Mouse (Mus musculus): ENCODE results near the gene Pex16. TPM values are rescaled to one million over a fixed set of nuclear protein-coding genes. Genes with fewer than 3 reads are reported as not detected.

The Pex16 gene
- polyA plus RNA-seq, 1 experiment = 21.0 TPM

DNA sequence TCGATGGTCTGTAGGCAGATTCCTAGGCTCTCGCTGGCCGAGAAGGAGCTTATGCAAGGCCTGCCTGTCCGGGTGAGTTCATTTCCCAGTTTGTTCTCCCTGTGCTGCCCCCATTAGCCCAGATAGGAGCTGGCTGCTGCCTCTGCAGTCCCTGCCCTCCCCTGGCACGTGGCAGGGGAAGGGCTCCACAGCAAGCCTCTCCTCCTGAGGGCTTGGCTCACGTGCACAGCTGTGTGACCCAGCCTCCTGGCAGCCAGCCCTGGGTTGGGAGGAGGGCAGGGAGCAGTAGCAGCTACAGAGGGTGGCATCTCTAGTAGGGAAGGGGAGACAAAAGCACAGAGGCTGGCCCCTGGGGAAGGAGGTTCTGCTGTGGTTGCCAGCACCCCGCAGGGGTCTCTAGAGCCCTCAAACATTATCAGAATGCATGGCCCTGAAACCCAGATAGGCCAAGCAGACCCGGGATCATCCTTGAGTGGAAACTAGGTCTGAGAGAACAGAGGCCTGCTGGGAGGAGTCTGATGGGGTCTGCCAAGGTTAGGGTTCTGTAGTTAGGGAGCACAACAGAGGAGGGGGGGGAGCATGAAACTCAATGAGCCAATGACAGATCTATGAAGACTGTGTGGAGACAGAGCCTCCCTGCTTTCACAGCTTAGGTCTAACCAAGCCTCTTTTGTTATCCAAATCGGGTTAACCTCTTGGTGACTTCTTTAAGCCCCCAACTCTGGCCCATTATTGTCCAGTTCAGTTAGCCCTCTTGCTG lies 49.4 kb downstream of the Pex16 start:
- Histone ChIP-seq H3K27me3 (ENCODE audit: control insufficient read depth, insufficient read depth, insufficient read length) (no peaks in the 10 kb centered on the region), H3K79me2 (ENCODE audit: control insufficient read depth, insufficient read depth) (no peaks in the 10 kb centered on the region), H3K4me3 (ENCODE audit: insufficient read depth, poor library complexity, severe bottlenecking) (no peak overlapping the region), H3K36me3 (ENCODE audit: control insufficient read depth, insufficient read depth) (peaks cover 20% of the 10 kb centered on the region), H3ac (ENCODE audit: control insufficient read depth, insufficient read length, low read depth) (no peak overlapping the region), H3K79me3 (ENCODE audit: low read depth) (no peaks in the 10 kb centered on the region)
- TF ChIP-seq MAX (IDR thresholded peaks at IDR 0.05) (no peak), MYOG (IDR thresholded peaks at IDR 0.05; ENCODE audit: control insufficient read depth, extremely low read depth, insufficient read length) (no peak), CEBPB (IDR thresholded peaks at IDR 0.05; ENCODE audit: low read depth) (no peak), MYOD1 (IDR thresholded peaks at IDR 0.05; ENCODE audit: control insufficient read depth, insufficient read length, low read depth) (no peak), USF1 (IDR thresholded peaks at IDR 0.05; ENCODE audit: low read depth) (no peak), CTCF (IDR thresholded peaks at IDR 0.05; ENCODE audit: control insufficient read depth, insufficient read depth, insufficient read length) (no peak), FOSL1 (IDR thresholded peaks at IDR 0.05; ENCODE audit: insufficient read depth, low read length, poor library complexity, severe bottlenecking) (no peak)

DNA sequence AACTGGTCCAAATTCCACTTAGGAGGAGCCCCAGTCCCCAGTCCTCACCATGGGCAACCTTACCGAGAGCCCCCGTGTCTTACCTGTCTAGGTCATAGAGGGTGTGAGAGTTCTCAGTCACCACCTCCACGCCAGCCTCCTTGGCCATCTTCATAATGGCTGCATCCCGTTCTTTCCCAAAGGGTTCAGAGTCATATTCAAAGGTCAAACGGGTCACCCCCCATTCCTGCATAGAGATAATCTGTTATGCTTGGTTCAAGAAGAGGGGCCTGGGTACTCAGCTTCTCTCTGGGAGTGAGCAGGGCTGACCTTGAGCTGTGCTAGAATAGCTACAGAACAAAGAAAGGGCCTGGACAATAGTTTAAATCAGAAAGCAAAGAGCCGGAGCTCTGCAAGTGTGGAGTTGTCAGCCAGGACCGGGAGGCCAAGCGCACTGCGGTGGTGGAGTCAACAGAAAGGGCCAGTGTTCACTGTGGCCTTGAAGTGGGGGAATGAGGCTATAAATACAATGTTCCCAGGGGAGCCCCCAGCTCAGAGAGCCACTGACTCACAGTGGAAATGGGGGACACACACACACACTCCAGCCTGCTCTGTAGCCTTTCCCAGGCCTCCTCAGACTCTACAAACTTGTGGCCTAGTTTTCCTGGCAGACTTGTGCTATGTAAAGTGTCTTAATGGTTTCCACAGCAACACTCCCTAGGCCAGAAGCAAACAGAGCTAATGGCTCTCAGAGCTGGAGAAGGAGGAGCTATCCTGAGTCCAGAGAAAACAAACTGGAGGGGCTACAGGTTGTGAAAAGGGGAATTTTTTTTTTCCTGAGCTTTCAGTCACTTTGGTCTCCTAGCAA lies 50.2 kb downstream of the Pex16 start:
- TF ChIP-seq CEBPB (IDR thresholded peaks at IDR 0.05; ENCODE audit: low read depth) = no peak
- TF ChIP-seq USF1 (IDR thresholded peaks at IDR 0.05; ENCODE audit: low read depth) = no peak
- no peak for TF ChIP-seq FOSL1 (IDR thresholded peaks at IDR 0.05; ENCODE audit: insufficient read depth, low read length, poor library complexity, severe bottlenecking)
- TF ChIP-seq MYOD1 (IDR thresholded peaks at IDR 0.05; ENCODE audit: control insufficient read depth, insufficient read length, low read depth) = no peak
- no peak for TF ChIP-seq MAX (IDR thresholded peaks at IDR 0.05)
- no peak for TF ChIP-seq CTCF (IDR thresholded peaks at IDR 0.05; ENCODE audit: control insufficient read depth, insufficient read depth, insufficient read length)
- H3K27me3 ChIP-seq (ENCODE audit: control insufficient read depth, insufficient read depth, insufficient read length) = no peaks in the 10 kb centered on the region
- H3K4me3 ChIP-seq (ENCODE audit: insufficient read depth, poor library complexity, severe bottlenecking) = no peak overlapping the region
- H3ac ChIP-seq (ENCODE audit: control insufficient read depth, insufficient read length, low read depth) = no peak overlapping the region
- peaks cover 20% of the 10 kb centered on the region for H3K36me3 ChIP-seq (ENCODE audit: control insufficient read depth, insufficient read depth)
- no peaks in the 10 kb centered on the region for H3K79me2 ChIP-seq (ENCODE audit: control insufficient read depth, insufficient read depth)
- H3K79me3 ChIP-seq (ENCODE audit: low read depth) = no peaks in the 10 kb centered on the region

DNA sequence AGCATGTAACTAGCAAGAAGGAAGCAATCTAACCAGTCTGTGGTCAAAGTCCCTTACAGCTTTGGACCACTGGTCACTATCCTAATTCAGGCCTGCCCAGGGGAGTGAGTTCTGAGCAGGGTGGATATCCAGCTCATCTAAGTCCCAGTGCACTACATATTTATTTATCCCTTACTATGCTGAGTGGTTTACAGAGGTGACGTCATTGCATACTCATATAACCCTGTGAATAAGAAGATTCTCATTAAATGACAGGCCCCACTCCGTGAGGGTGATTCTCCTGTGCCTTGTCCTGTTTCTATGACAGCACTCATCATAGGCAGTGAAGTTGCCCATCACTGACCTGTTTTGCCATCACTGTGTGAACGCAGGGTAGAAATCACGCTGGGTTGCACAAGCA lies 50.9 kb downstream of the Pex16 start:
- Histone ChIP-seq H3ac (ENCODE audit: control insufficient read depth, insufficient read length, low read depth) (no peak overlapping the region), H3K36me3 (ENCODE audit: control insufficient read depth, insufficient read depth) (peaks cover 20% of the 10 kb centered on the region), H3K4me3 (ENCODE audit: insufficient read depth, poor library complexity, severe bottlenecking) (no peak overlapping the region), H3K27me3 (ENCODE audit: control insufficient read depth, insufficient read depth, insufficient read length) (no peaks in the 10 kb centered on the region), H3K79me2 (ENCODE audit: control insufficient read depth, insufficient read depth) (no peaks in the 10 kb centered on the region), H3K79me3 (ENCODE audit: low read depth) (no peaks in the 10 kb centered on the region)
- TF ChIP-seq MYOG (IDR thresholded peaks at IDR 0.05; ENCODE audit: control insufficient read depth, extremely low read depth, insufficient read length) = no peak
- TF ChIP-seq FOSL1 (IDR thresholded peaks at IDR 0.05; ENCODE audit: insufficient read depth, low read length, poor library complexity, severe bottlenecking) = no peak
- TF ChIP-seq MAX (IDR thresholded peaks at IDR 0.05) = no peak
- no peak for TF ChIP-seq CTCF (IDR thresholded peaks at IDR 0.05; ENCODE audit: control insufficient read depth, insufficient read depth, insufficient read length)
- TF ChIP-seq MYOD1 (IDR thresholded peaks at IDR 0.05; ENCODE audit: control insufficient read depth, insufficient read length, low read depth) = no peak
- TF ChIP-seq USF1 (IDR thresholded peaks at IDR 0.05; ENCODE audit: low read depth) = no peak
- TF ChIP-seq CEBPB (IDR thresholded peaks at IDR 0.05; ENCODE audit: low read depth) = no peak

DNA sequence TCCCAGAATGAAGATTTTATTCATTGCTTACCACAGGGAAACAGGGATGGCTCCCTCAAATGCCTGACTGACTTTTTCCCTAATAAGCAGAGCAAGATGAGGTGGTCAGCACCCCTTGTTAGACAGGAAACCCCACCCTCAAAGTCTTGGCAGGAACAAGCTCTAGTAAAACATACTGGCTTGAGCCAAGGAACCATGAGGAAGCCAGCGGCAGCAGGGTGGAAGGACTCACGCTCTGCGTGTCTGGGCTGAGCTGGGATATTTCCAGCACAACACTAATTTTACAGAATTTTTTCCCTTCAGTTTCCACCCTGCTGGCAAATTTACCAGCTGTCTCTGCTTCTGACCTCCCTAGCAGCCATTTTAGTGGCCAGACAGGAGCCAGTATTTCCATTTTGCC lies 52.0 kb downstream of the Pex16 start:
- Histone ChIP-seq H3K79me2 (ENCODE audit: control insufficient read depth, insufficient read depth) (no peaks in the 10 kb centered on the region), H3K27me3 (ENCODE audit: control insufficient read depth, insufficient read depth, insufficient read length) (no peaks in the 10 kb centered on the region), H3ac (ENCODE audit: control insufficient read depth, insufficient read length, low read depth) (no peak overlapping the region), H3K79me3 (ENCODE audit: low read depth) (no peaks in the 10 kb centered on the region), H3K36me3 (ENCODE audit: control insufficient read depth, insufficient read depth) (peaks cover 11% of the 10 kb centered on the region), H3K4me3 (ENCODE audit: insufficient read depth, poor library complexity, severe bottlenecking) (no peak overlapping the region)
- TF ChIP-seq USF1 (IDR thresholded peaks at IDR 0.05; ENCODE audit: low read depth) (no peak), MYOG (IDR thresholded peaks at IDR 0.05; ENCODE audit: control insufficient read depth, extremely low read depth, insufficient read length) (no peak), MYOD1 (IDR thresholded peaks at IDR 0.05; ENCODE audit: control insufficient read depth, insufficient read length, low read depth) (no peak), MAX (IDR thresholded peaks at IDR 0.05) (no peak)

DNA sequence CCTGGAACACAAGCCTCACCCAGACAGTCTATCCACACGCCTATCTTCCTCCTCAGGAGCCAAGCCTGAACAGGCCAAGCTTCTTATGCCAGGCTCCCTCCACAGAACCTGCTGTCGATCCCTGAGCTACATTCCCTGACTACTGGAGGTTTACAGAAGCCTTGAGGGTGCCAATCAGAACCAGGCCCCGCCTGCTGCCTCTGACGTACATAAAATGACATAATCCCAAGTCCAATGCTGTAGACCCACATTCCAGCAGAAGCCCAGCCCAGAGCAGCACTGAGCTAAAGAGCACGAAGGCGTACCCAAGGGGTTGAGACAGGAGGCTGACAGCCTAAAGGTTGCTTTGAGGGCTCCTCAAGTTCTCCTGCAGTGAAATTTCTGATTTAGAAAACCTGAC lies 53.4 kb downstream of the Pex16 start:
- TF ChIP-seq CTCF (IDR thresholded peaks at IDR 0.05; ENCODE audit: control insufficient read depth, insufficient read depth, insufficient read length) (no peak), MYOG (IDR thresholded peaks at IDR 0.05; ENCODE audit: control insufficient read depth, extremely low read depth, insufficient read length) (no peak), FOSL1 (IDR thresholded peaks at IDR 0.05; ENCODE audit: insufficient read depth, low read length, poor library complexity, severe bottlenecking) (no peak), MAX (IDR thresholded peaks at IDR 0.05) (no peak), USF1 (IDR thresholded peaks at IDR 0.05; ENCODE audit: low read depth) (no peak), MYOD1 (IDR thresholded peaks at IDR 0.05; ENCODE audit: control insufficient read depth, insufficient read length, low read depth) (no peak), CEBPB (IDR thresholded peaks at IDR 0.05; ENCODE audit: low read depth) (no peak)
- H3ac ChIP-seq (ENCODE audit: control insufficient read depth, insufficient read length, low read depth) = no peak overlapping the region
- no peaks in the 10 kb centered on the region for H3K27me3 ChIP-seq (ENCODE audit: control insufficient read depth, insufficient read depth, insufficient read length)
- H3K4me3 ChIP-seq (ENCODE audit: insufficient read depth, poor library complexity, severe bottlenecking) = no peak overlapping the region
- H3K79me3 ChIP-seq (ENCODE audit: low read depth) = no peaks in the 10 kb centered on the region
- H3K79me2 ChIP-seq (ENCODE audit: control insufficient read depth, insufficient read depth) = no peaks in the 10 kb centered on the region
- no peaks in the 10 kb centered on the region for H3K36me3 ChIP-seq (ENCODE audit: control insufficient read depth, insufficient read depth)

All from C2C12 (cell line).